Mouse (Mus musculus): ENCODE measurements at regions not wholly inside any gene's neighbourhood (a gene's known extent, or its start where the extent isn't known, plus 50 kb on each side); places are given as distances from the start of the nearest gene placed in this dataset.

- no peaks in the 10 kb centered on the region for H3K27me3 ChIP-seq (replicated peaks)
- no peak for DNase-seq (ENCODE audit: extremely low read depth)
- H3K36me3 ChIP-seq (replicated peaks in 1 of 2; ENCODE audit: control insufficient read depth in 1 of 2, insufficient read depth in 1 of 2, low read length in 1 of 2) = no peaks in the 10 kb centered on the region
- H3K4me1 ChIP-seq (ENCODE audit: control insufficient read depth in 1 of 2, insufficient read depth in 2 of 2) = peaks cover 2 to 6% of the 10 kb centered on the region in 2 experiments; a peak in 3 of 4 replicates
- in situ Hi-C loops (cut with MboI; ENCODE audit: low pct_ligation_motif_present, low pct_unique_long_range_greater_than_20kb, low sequenced_read_pairs) (no loop called here), dilution Hi-C loops (cut with MboI; ENCODE audit: extremely low pct_ligation_motif_present, extremely low pct_unique_long_range_greater_than_20kb, low sequenced_read_pairs) (no loop called here)
- H3K9ac ChIP-seq (ENCODE audit: insufficient read depth, low read depth) = no peak overlapping the region
- H3K27ac ChIP-seq (ENCODE audit: insufficient read depth, low read depth) = no peak overlapping the region
- H3K4me3 ChIP-seq (replicated peaks in 1 of 3; ENCODE audit: low read depth in 2 of 3, low read length in 2 of 3, poor library complexity in 1 of 3) = no peak overlapping the region
- no peak overlapping the region for H3K4me2 ChIP-seq (ENCODE audit: insufficient read depth, low read depth, poor library complexity, severe bottlenecking)
- no peaks in the 10 kb centered on the region for H3K79me2 ChIP-seq (replicated peaks; ENCODE audit: control insufficient read depth, extremely low read depth, insufficient read depth, poor library complexity, severe bottlenecking)
- peaks cover 13% of the 10 kb centered on the region for H3K9me3 ChIP-seq (replicated peaks; ENCODE audit: low read length)
- TF ChIP-seq ZKSCAN1 (IDR thresholded peaks at IDR 0.05; ENCODE audit: borderline replicate concordance, low read depth, low read length) (no peak), BHLHE40 (IDR thresholded peaks at IDR 0.05; ENCODE audit: low read depth, low read length) (no peak), MAX (IDR thresholded peaks at IDR 0.05; ENCODE audit: low read length) (no peak), MXI1 (IDR thresholded peaks at IDR 0.05; ENCODE audit: low read depth, low read length) (no peak), JUND (conservative IDR thresholded peaks at IDR 0.05; ENCODE audit: low read depth, low read length) (no peak), MYC (IDR thresholded peaks at IDR 0.05; ENCODE audit: low read depth, low read length) (no peak), USF2 (conservative IDR thresholded peaks at IDR 0.05; ENCODE audit: low read depth, low read length) (no peak), CTCF (conservative IDR thresholded peaks at IDR 0.05 in 1 of 2, IDR thresholded peaks at IDR 0.05 in 1 of 2; ENCODE audit: low read depth in 2 of 2, low read length in 2 of 2) (no peak), MAFK (IDR thresholded peaks at IDR 0.05; ENCODE audit: insufficient replicate concordance, low read length) (no peak), GABPA (IDR thresholded peaks at IDR 0.05; ENCODE audit: insufficient replicate concordance, low read depth, low read length) (no peak), NRF1 (IDR thresholded peaks at IDR 0.05; ENCODE audit: low read depth, low read length) (no peak), ETS1 (conservative IDR thresholded peaks at IDR 0.05; ENCODE audit: low read depth, low read length) (no peak), USF1 (IDR thresholded peaks at IDR 0.05; ENCODE audit: low read depth, low read length) (no peak), TCF12 (IDR thresholded peaks at IDR 0.05; ENCODE audit: low read depth, low read length) (no peak), PAX5 (IDR thresholded peaks at IDR 0.05; ENCODE audit: low read length) (no peak), NELFE (IDR thresholded peaks at IDR 0.05; ENCODE audit: low read depth, low read length) (no peak), ZMIZ1 (IDR thresholded peaks at IDR 0.05; ENCODE audit: low read depth, low read length) (no peak), RCOR1 (conservative IDR thresholded peaks at IDR 0.05; ENCODE audit: low read depth, low read length) (no peak), MAZ (IDR thresholded peaks at IDR 0.05; ENCODE audit: low read depth, low read length) (no peak), TBP (conservative IDR thresholded peaks at IDR 0.05; ENCODE audit: low read depth, low read length) (no peak)
These were observed 121.7 kb upstream of the Ubl3 start for GRCm38 (mm10) chr5:148674281-148674680.

- peaks cover 0 to 28% of the 10 kb centered on the region in 2 experiments; a peak in 2 of 4 replicates for H3K4me1 ChIP-seq (ENCODE audit: control insufficient read depth in 1 of 2, insufficient read depth in 2 of 2)
- H3K27me3 ChIP-seq (replicated peaks) = no peaks in the 10 kb centered on the region
- no peak overlapping the region for H3K27ac ChIP-seq (ENCODE audit: insufficient read depth, low read depth)
- no peak overlapping the region for H3K4me2 ChIP-seq (ENCODE audit: insufficient read depth, low read depth, poor library complexity, severe bottlenecking)
- peaks cover 0 to 1% of the 10 kb centered on the region in 2 experiments for H3K36me3 ChIP-seq (replicated peaks in 1 of 2; ENCODE audit: control insufficient read depth in 1 of 2, insufficient read depth in 1 of 2, low read length in 1 of 2)
- no peaks in the 10 kb centered on the region for H3K79me2 ChIP-seq (replicated peaks; ENCODE audit: control insufficient read depth, extremely low read depth, insufficient read depth, poor library complexity, severe bottlenecking)
- H3K9ac ChIP-seq (ENCODE audit: insufficient read depth, low read depth) = no peak overlapping the region
- no peak overlapping the region for H3K4me3 ChIP-seq (replicated peaks in 1 of 3; ENCODE audit: low read depth in 2 of 3, low read length in 2 of 3, poor library complexity in 1 of 3)
- H3K9me3 ChIP-seq (replicated peaks; ENCODE audit: low read length) = peaks cover 14% of the 10 kb centered on the region
- dilution Hi-C loops (cut with MboI; ENCODE audit: extremely low pct_ligation_motif_present, extremely low pct_unique_long_range_greater_than_20kb, low sequenced_read_pairs) (no loop called here), in situ Hi-C loops (cut with MboI; ENCODE audit: low pct_ligation_motif_present, low pct_unique_long_range_greater_than_20kb, low sequenced_read_pairs) (no loop called here)
- no peak for DNase-seq (ENCODE audit: extremely low read depth)
- TF ChIP-seq MXI1 (IDR thresholded peaks at IDR 0.05; ENCODE audit: low read depth, low read length) = no peak
- no peak for TF ChIP-seq CTCF (conservative IDR thresholded peaks at IDR 0.05 in 1 of 2, IDR thresholded peaks at IDR 0.05 in 1 of 2; ENCODE audit: low read depth in 2 of 2, low read length in 2 of 2)
- no peak for TF ChIP-seq NRF1 (IDR thresholded peaks at IDR 0.05; ENCODE audit: low read depth, low read length)
- no peak for TF ChIP-seq TCF12 (IDR thresholded peaks at IDR 0.05; ENCODE audit: low read depth, low read length)
- no peak for TF ChIP-seq SMC3 (IDR thresholded peaks at IDR 0.05; ENCODE audit: low read depth, low read length)
- no peak for TF ChIP-seq ZMIZ1 (IDR thresholded peaks at IDR 0.05; ENCODE audit: low read depth, low read length)
- no peak for TF ChIP-seq EP300 (IDR thresholded peaks at IDR 0.05; ENCODE audit: low read length)
- TF ChIP-seq ZKSCAN1 (IDR thresholded peaks at IDR 0.05; ENCODE audit: borderline replicate concordance, low read depth, low read length) = no peak
- TF ChIP-seq IRF4 (IDR thresholded peaks at IDR 0.05; ENCODE audit: low read depth, low read length) = no peak
- TF ChIP-seq ETS1 (conservative IDR thresholded peaks at IDR 0.05; ENCODE audit: low read depth, low read length) = no peak
- TF ChIP-seq KAT2A (IDR thresholded peaks at IDR 0.05; ENCODE audit: insufficient replicate concordance, low read length) = no peak
- TF ChIP-seq MEF2A (IDR thresholded peaks at IDR 0.05; ENCODE audit: borderline replicate concordance, low read depth, low read length) = no peak
- TF ChIP-seq ELF1 (IDR thresholded peaks at IDR 0.05; ENCODE audit: low read depth, low read length) = no peak
- TF ChIP-seq MAFK (IDR thresholded peaks at IDR 0.05; ENCODE audit: insufficient replicate concordance, low read length) = no peak
- no peak for TF ChIP-seq POLR2AphosphoS2 (IDR thresholded peaks at IDR 0.05; ENCODE audit: low read depth, low read length)
- no peak for TF ChIP-seq UBTF (IDR thresholded peaks at IDR 0.05; ENCODE audit: low read depth, low read length)
- TF ChIP-seq PAX5 (IDR thresholded peaks at IDR 0.05; ENCODE audit: low read length) = no peak
These were observed 109.7 kb upstream of the Ubl3 start for GRCm38 (mm10) chr5:148662281-148662741.

All from CH12.LX (cell line).